8 mouse cellular contexts compared by ENCODE assay signal in genomic region chr8:105606189-105607023, GRCm38 (mm10). TPM values are rescaled to one million over a fixed set of nuclear protein-coding genes. Genes with fewer than 3 reads are reported as not detected.
DNase-seq lines count a peak whose midpoint lies in the region; ATAC-seq and TF ChIP-seq lines count a peak whose summit lies in the region.

No protein-coding gene starts in this region.

- H3K4me1 ChIP-seq in forebrain, embryonic 12.5 days: peaks cover 32% of the 10 kb centered on the region
- peaks cover 20% of the 10 kb centered on the region for H3K4me1 ChIP-seq in heart, postnatal 0 days (ENCODE audit: control insufficient read depth, insufficient read depth)
- H3K4me1 ChIP-seq in liver, embryonic 16.5 days (ENCODE audit: control insufficient read depth, low read depth, low read length): peaks cover 69% of the 10 kb centered on the region
- peaks cover 28% of the 10 kb centered on the region for H3K4me1 ChIP-seq in neural tube, embryonic 12.5 days
- H3K4me1 ChIP-seq in testis, adult 2 months (ENCODE audit: control insufficient read depth, insufficient read depth, low read length): peaks cover 16% of the 10 kb centered on the region

- WGBS in forebrain, embryonic 12.5 days: 2% methylated on average over 30 of the region's 30 CpGs
- WGBS in heart, postnatal 0 days: under 1% methylated on average over 29 of the region's 30 CpGs
- under 1% methylated on average over 29 of the region's 30 CpGs for WGBS in liver, embryonic 16.5 days (ENCODE audit: insufficient replicate concordance)
- 2% methylated on average over 30 of the region's 30 CpGs for WGBS in neural tube, embryonic 12.5 days

- H3K4me3 ChIP-seq in forebrain, embryonic 12.5 days (replicated peaks): peak overlapping the region; percentile 80
- H3K4me3 ChIP-seq in heart, postnatal 0 days (ENCODE audit: low read depth, low read length): peak overlapping the region; percentile 85
- H3K4me3 ChIP-seq in liver, embryonic 16.5 days (ENCODE audit: low read depth, low read length): peak overlapping the region; percentile 72
- H3K4me3 ChIP-seq in neural tube, embryonic 12.5 days: peak overlapping the region; percentile 80
- H3K4me3 ChIP-seq in testis, adult 2 months (ENCODE audit: control insufficient read depth, low read depth, low read length): peak overlapping the region; percentile 91

- no peaks in the 10 kb centered on the region for H3K9me3 ChIP-seq in forebrain, embryonic 12.5 days
- no peaks in the 10 kb centered on the region for H3K9me3 ChIP-seq in heart, postnatal 0 days (replicated peaks; ENCODE audit: control insufficient read depth, low read length)
- H3K9me3 ChIP-seq in liver, embryonic 16.5 days (replicated peaks; ENCODE audit: control insufficient read depth, low read length): no peaks in the 10 kb centered on the region
- H3K9me3 ChIP-seq in neural tube, embryonic 12.5 days: no peaks in the 10 kb centered on the region

- no peaks in the 10 kb centered on the region for H3K36me3 ChIP-seq in forebrain, embryonic 12.5 days (replicated peaks)
- peaks cover 4% of the 10 kb centered on the region; the same call in 1 of the 2 replicates for H3K36me3 ChIP-seq in heart, postnatal 0 days (replicated peaks; ENCODE audit: control insufficient read depth, insufficient read depth, low read length)
- no peaks in the 10 kb centered on the region for H3K36me3 ChIP-seq in liver, embryonic 16.5 days (ENCODE audit: control insufficient read depth, insufficient read depth)
- H3K36me3 ChIP-seq in neural tube, embryonic 12.5 days: no peaks in the 10 kb centered on the region
- no peaks in the 10 kb centered on the region for H3K36me3 ChIP-seq in testis, adult 2 months (ENCODE audit: control insufficient read depth, insufficient read depth, low read length)

- DNase-seq in CD8-positive naive resting alpha-beta T cell, adult 2 months (ENCODE audit: low read depth in 2 of 2, low spot score in 2 of 2): peak; percentile 52 to 68
- peak; percentile 57 for DNase-seq in c-Kit-positive CD71-positive TER-119-positive erythroid progenitor cells, embryonic 14.5 days (ENCODE audit: low spot score)
- DNase-seq in heart, postnatal 0 days (ENCODE audit: low spot score): peak; percentile 90
- peak; percentile 89 to 92 for DNase-seq in kidney, postnatal 36 days

- ATAC-seq in forebrain, embryonic 12.5 days (ENCODE audit: low FRiP score): peak; percentile 77
- ATAC-seq in heart, postnatal 0 days (ENCODE audit: insufficient read depth, low read depth): peak; percentile 82
- ATAC-seq in liver, embryonic 16.5 days (ENCODE audit: low read depth): peak; percentile 53
- peak; percentile 76 for ATAC-seq in neural tube, embryonic 12.5 days (ENCODE audit: low FRiP score, low read depth)

- H3K9ac ChIP-seq in forebrain, embryonic 12.5 days: peak overlapping the region; percentile 90
- peak overlapping the region; percentile 85 for H3K9ac ChIP-seq in heart, postnatal 0 days (replicated peaks; ENCODE audit: low read depth, low read length)
- peak overlapping the region; percentile 82 for H3K9ac ChIP-seq in liver, embryonic 16.5 days (ENCODE audit: low read depth, low read length)
- H3K9ac ChIP-seq in neural tube, embryonic 12.5 days: peak overlapping the region; percentile 86

- peak overlapping the region; percentile 93 for H3K4me2 ChIP-seq in forebrain, embryonic 12.5 days
- H3K4me2 ChIP-seq in heart, postnatal 0 days (ENCODE audit: low read depth, low read length): peak overlapping the region; percentile 81
- H3K4me2 ChIP-seq in liver, embryonic 16.5 days (ENCODE audit: low read depth, low read length): peak overlapping the region; percentile 97
- peak overlapping the region; percentile 76 for H3K4me2 ChIP-seq in neural tube, embryonic 12.5 days (replicated peaks)

- TF ChIP-seq EP300 in heart, postnatal 0 days (IDR thresholded peaks at IDR 0.05; ENCODE audit: low read depth): no peak

- peaks cover 7% of the 10 kb centered on the region; the same call in 1 of the 2 replicates for H3K27me3 ChIP-seq in forebrain, embryonic 12.5 days
- H3K27me3 ChIP-seq in heart, postnatal 0 days (ENCODE audit: control insufficient read depth, insufficient read depth, low read length): no peaks in the 10 kb centered on the region
- no peaks in the 10 kb centered on the region; the same call in 1 of the 2 replicates for H3K27me3 ChIP-seq in liver, embryonic 16.5 days (ENCODE audit: control insufficient read depth, insufficient read depth, low read depth, low read length)
- 0 out of 2 replicates have a peak, but pooled peaks cover under 1% of the 10 kb centered on the region for H3K27me3 ChIP-seq in neural tube, embryonic 12.5 days (replicated peaks)
- H3K27me3 ChIP-seq in testis, adult 2 months (ENCODE audit: control insufficient read depth, insufficient read depth, low read length): no peaks in the 10 kb centered on the region

- no peak for TF ChIP-seq CTCF in heart, postnatal 0 days (IDR thresholded peaks at IDR 0.05; ENCODE audit: low read depth)
- no peak for TF ChIP-seq CTCF in testis, adult 2 months (IDR thresholded peaks at IDR 0.05; ENCODE audit: control insufficient read depth, insufficient read depth, insufficient replicate concordance, low read depth, low read length)

- H3K27ac ChIP-seq in forebrain, embryonic 12.5 days: peak overlapping the region; percentile 89
- H3K27ac ChIP-seq in heart, postnatal 0 days (ENCODE audit: low read depth): peak overlapping the region; percentile 94
- H3K27ac ChIP-seq in liver, embryonic 16.5 days (ENCODE audit: low read length): peak overlapping the region; percentile 72
- H3K27ac ChIP-seq in neural tube, embryonic 12.5 days: peak overlapping the region; percentile 84
- H3K27ac ChIP-seq in testis, adult 2 months (ENCODE audit: control insufficient read depth, insufficient read depth, low read depth, low read length): no peak overlapping the region

- peak; percentile 31; the same call in 1 of the 2 replicates for TF ChIP-seq POLR2A in testis, adult 2 months (IDR thresholded peaks at IDR 0.05; ENCODE audit: control insufficient read depth, low read depth, low read length)

RNA-seq across cellular contexts. Expression of gene Ripor1, which starts 1.4 kb away (rescaled TPM):
- polyA plus RNA-seq in forebrain, embryonic 12.5 days (2016; fragmentation: Nextera tagmentation; extraction: Ambion mirVana): 17.3 and 18.8 TPM in 2 replicates
- 10.6 and 15.9 TPM in 2 replicates for total RNA-seq in heart, postnatal 0 days (2014; rRNA removed; ENCODE audit: low replicate concordance)
- 21.2 and 22.2 TPM in 2 replicates for polyA plus RNA-seq in heart, postnatal 0 days (2015; fragmentation: Nextera tagmentation; extraction: Ambion mirVana)
- 7.3 and 8.3 TPM in 2 replicates for polyA plus RNA-seq in liver, embryonic 16.5 days (2015; fragmentation: Nextera tagmentation; extraction: Ambion mirVana)
- polyA plus RNA-seq in neural tube, embryonic 12.5 days (2016; fragmentation: Nextera tagmentation; extraction: Ambion mirVana): 21.3 and 22.1 TPM in 2 replicates
- 5.4 and 6.3 TPM in 2 replicates for polyA plus RNA-seq in testis, adult 2 months (2012; rRNA removed)

RNA-seq across cellular contexts. Expression of gene Ctcf, which starts 30.0 kb away (rescaled TPM):
- polyA plus RNA-seq in forebrain, embryonic 12.5 days (2016; fragmentation: Nextera tagmentation; extraction: Ambion mirVana): 163 and 165 TPM in 2 replicates
- 13.7 and 21.3 TPM in 2 replicates for total RNA-seq in heart, postnatal 0 days (2014; rRNA removed; ENCODE audit: low replicate concordance)
- polyA plus RNA-seq in heart, postnatal 0 days (2015; fragmentation: Nextera tagmentation; extraction: Ambion mirVana): 42.0 and 42.3 TPM in 2 replicates
- polyA plus RNA-seq in liver, embryonic 16.5 days (2015; fragmentation: Nextera tagmentation; extraction: Ambion mirVana): 55.3 and 57.8 TPM in 2 replicates
- 120 and 127 TPM in 2 replicates for polyA plus RNA-seq in neural tube, embryonic 12.5 days (2016; fragmentation: Nextera tagmentation; extraction: Ambion mirVana)
- 6.8 and 7.2 TPM in 2 replicates for polyA plus RNA-seq in testis, adult 2 months (2012; rRNA removed)

RNA-seq across cellular contexts. Expression of gene Agrp, which starts 30.8 kb away (rescaled TPM):
- 0.61 and 1.2 TPM in 2 replicates for polyA plus RNA-seq in forebrain, embryonic 12.5 days (2016; fragmentation: Nextera tagmentation; extraction: Ambion mirVana)
- not detected in 2 replicates for total RNA-seq in heart, postnatal 0 days (2014; rRNA removed; ENCODE audit: low replicate concordance)
- 0.25 and 0.53 TPM in 2 replicates for polyA plus RNA-seq in heart, postnatal 0 days (2015; fragmentation: Nextera tagmentation; extraction: Ambion mirVana)
- polyA plus RNA-seq in liver, embryonic 16.5 days (2015; fragmentation: Nextera tagmentation; extraction: Ambion mirVana): 0.13 TPM in 1 of 2 replicates, not detected in the other
- polyA plus RNA-seq in neural tube, embryonic 12.5 days (2016; fragmentation: Nextera tagmentation; extraction: Ambion mirVana): 1.5 and 2.0 TPM in 2 replicates
- not detected in 2 replicates for polyA plus RNA-seq in testis, adult 2 months (2012; rRNA removed)

RNA-seq across cellular contexts. Expression of gene Atp6v0d1, which starts 40.6 kb away (rescaled TPM):
- 94.3 and 95.4 TPM in 2 replicates for polyA plus RNA-seq in forebrain, embryonic 12.5 days (2016; fragmentation: Nextera tagmentation; extraction: Ambion mirVana)
- 52.1 and 60.8 TPM in 2 replicates for total RNA-seq in heart, postnatal 0 days (2014; rRNA removed; ENCODE audit: low replicate concordance)
- polyA plus RNA-seq in heart, postnatal 0 days (2015; fragmentation: Nextera tagmentation; extraction: Ambion mirVana): 57.5 and 58.9 TPM in 2 replicates
- 51.0 and 54.0 TPM in 2 replicates for polyA plus RNA-seq in liver, embryonic 16.5 days (2015; fragmentation: Nextera tagmentation; extraction: Ambion mirVana)
- polyA plus RNA-seq in neural tube, embryonic 12.5 days (2016; fragmentation: Nextera tagmentation; extraction: Ambion mirVana): 142 and 143 TPM in 2 replicates
- polyA plus RNA-seq in testis, adult 2 months (2012; rRNA removed): 43.8 and 47.4 TPM in 2 replicates
